Mouse (Mus musculus): Measurements from ENCODE around the gene Fyn. TPM values are rescaled to one million over a fixed set of nuclear protein-coding genes. Genes with fewer than 3 reads are reported as not detected.
A peak's percentile ranks its signal among the peaks of the same experiment; 100 is the strongest.

The Fyn gene
- polyA plus RNA-seq, 1 experiment from 2014 or later = 44.3 TPM

GRCm38 (mm10) chr10:39614676-39615075 is 246.0 kb downstream of the Fyn start:
- H3K4me1 ChIP-seq (ENCODE audit: control insufficient read depth, insufficient read depth, low read length) = peaks cover 8% of the 10 kb centered on the region
- H3K4me3 ChIP-seq (ENCODE audit: low read depth, low read length) = no peak overlapping the region
- WGBS = 36% methylated on average over 6 of the region's 6 CpGs
- H3K27me3 ChIP-seq (ENCODE audit: control insufficient read depth, insufficient read depth, low read length) = no peaks in the 10 kb centered on the region
- H3K27ac ChIP-seq (ENCODE audit: low read depth, low read length) = no peak overlapping the region
- 0 out of 2 replicates have a peak, but pooled peaks have one; percentile 22 for ATAC-seq (ENCODE audit: low FRiP score)
- DNase-seq (ENCODE audit: low spot score, missing footprints) = no peak
- no peaks in the 10 kb centered on the region for H3K9me3 ChIP-seq (ENCODE audit: control insufficient read depth, low read length)
- no peak overlapping the region for H3K4me2 ChIP-seq
- H3K9ac ChIP-seq (ENCODE audit: low read length) = no peak overlapping the region
- no peaks in the 10 kb centered on the region for H3K36me3 ChIP-seq (ENCODE audit: control insufficient read depth, insufficient read depth, low read length)

Other genes with a start within 250 kb of the Fyn start
- 17.0 and 18.8 TPM in 2 replicates for gene Fam229b, start 234.9 kb upstream of the Fyn start, polyA plus RNA-seq (2014; fragmentation: Nextera tagmentation; extraction: Ambion mirVana)
- gene Tube1, start 234.9 kb upstream of the Fyn start, polyA plus RNA-seq (2014; fragmentation: Nextera tagmentation; extraction: Ambion mirVana) = 19.8 and 22.6 TPM in 2 replicates
- 0.20 and 0.29 TPM in 2 replicates for gene Ccn6, start 205.1 kb upstream of the Fyn start, polyA plus RNA-seq (2014; fragmentation: Nextera tagmentation; extraction: Ambion mirVana)
- 3.9 TPM in 2 replicates for gene Traf3ip2, start 244.1 kb downstream of the Fyn start, polyA plus RNA-seq (2014; fragmentation: Nextera tagmentation; extraction: Ambion mirVana)

All from midbrain, embryonic 11.5 days (tissue).